Mouse (Mus musculus) midbrain, embryonic 16.5 days (tissue): ENCODE results near the gene Clcnka. TPM values are rescaled to one million over a fixed set of nuclear protein-coding genes. Genes with fewer than 3 reads are reported as not detected.

ENCODE experiments used
- ATAC-seq: fragments of 200-750 bp; cut with Nextera tagmentation; 2 replicates; pipeline ENCODE4 v1.8.0; 2017; ENCODE audit warnings: moderate TSS enrichment
- H3K27ac ChIP-seq: fragments of 300-500 bp; sonication (generic); 2 replicates; pipeline ENCODE4 v1.5.1; 2014; ENCODE audit warnings: mild to moderate bottlenecking, low read length, mixed read lengths
- H3K27me3 ChIP-seq: fragments of 300-500 bp; sonication (generic); 2 replicates; pipeline ENCODE4 v1.6.1; 2014; ENCODE audit warnings: low read depth, low read length, mixed read lengths; ENCODE audit not compliant: control insufficient read depth, insufficient read depth
- H3K36me3 ChIP-seq: fragments of 300-500 bp; sonication (generic); 2 replicates; pipeline ENCODE4 v1.6.1; 2014; ENCODE audit warnings: mild to moderate bottlenecking, low read length, moderate library complexity, mixed read lengths; ENCODE audit not compliant: control insufficient read depth, insufficient read depth
- H3K4me1 ChIP-seq: fragments of 300-500 bp; sonication (generic); 2 replicates; pipeline ENCODE4 v1.6.1; 2014; ENCODE audit warnings: mild to moderate bottlenecking, low read length, mixed read lengths; ENCODE audit not compliant: control insufficient read depth, insufficient read depth
- H3K4me2 ChIP-seq: fragments of 300-500 bp; sonication (generic); 2 replicates; pipeline ENCODE4 v1.6.1; 2014; ENCODE audit warnings: mild to moderate bottlenecking, low read length, mixed read lengths
- H3K4me3 ChIP-seq: fragments of 300-500 bp; sonication (generic); 2 replicates; pipeline ENCODE4 v1.5.1; 2014; ENCODE audit warnings: low read depth, mild to moderate bottlenecking, low read length, moderate library complexity, mixed read lengths
- H3K9ac ChIP-seq: fragments of 300-500 bp; sonication (generic); 2 replicates; pipeline ENCODE4 v1.6.1; 2014; ENCODE audit warnings: low read depth, low read length, mixed read lengths
- H3K9me3 ChIP-seq: fragments of 300-500 bp; sonication (generic); replicated peaks from 2 replicates; pipeline ENCODE4 v1.6.1; 2014; ENCODE audit warnings: mild to moderate bottlenecking, low read length, mixed read lengths; ENCODE audit not compliant: control insufficient read depth, poor library complexity, severe bottlenecking
- WGBS: fragments of 180-500 bp; shearing (Covaris S2); extraction: QIAGEN DNeasy Blood & Tissue Kit; methylation state at CpG from one replicate; pipeline ENCODE4 v1.1.7; 2014; 5-methylcytosine and 5-hydroxymethylcytosine counted together
- microRNA-seq: library from miRNA; unstranded; fragments of <30 nt; microRNA quantifications from one replicate; pipeline ENCODE4, GENCODE M21; 2017
- polyA plus RNA-seq: library from polyadenylated mRNA; unstranded; fragments of >200 nt; fragmentation: Nextera tagmentation; extraction: Ambion mirVana; gene quantifications from 2 replicates; pipeline ENCODE4 v1.2.1, GENCODE M21; 2015

Clcnka gene
- polyA plus RNA-seq, 1 experiment from 2014 or later, result 0.19 TPM

- ATAC-seq, result no peak
- H3K9me3 ChIP-seq, result no peaks in the 10 kb centered on the region
- peak overlapping the region; percentile 47; the same call in 1 of the 2 replicates for H3K27ac ChIP-seq
- H3K27me3 ChIP-seq, result no peaks in the 10 kb centered on the region
- H3K4me1 ChIP-seq, result peaks cover 15% of the 10 kb centered on the region
- no peak overlapping the region for H3K9ac ChIP-seq
- 39% methylated on average over 6 of the region's 6 CpGs for WGBS
- no peak overlapping the region for H3K4me2 ChIP-seq
- H3K4me3 ChIP-seq, result no peak overlapping the region
- no peaks in the 10 kb centered on the region for H3K36me3 ChIP-seq
Observed at GRCm38 (mm10) chr4:141336196-141336595, 62.3 kb downstream of the Clcnka start.

- Histone ChIP-seq H3K27me3 (no peaks in the 10 kb centered on the region), H3K4me1 (peaks cover 15% of the 10 kb centered on the region), H3K9ac (no peak overlapping the region), H3K27ac (peak overlapping the region; percentile 47; the same call in 1 of the 2 replicates), H3K4me2 (no peak overlapping the region), H3K4me3 (no peak overlapping the region), H3K36me3 (no peaks in the 10 kb centered on the region), H3K9me3 (no peaks in the 10 kb centered on the region)
- peak; percentile 75 for ATAC-seq
- 2% methylated on average over 3 of the region's 3 CpGs for WGBS
Observed at GRCm38 (mm10) chr4:141335263-141335796, 63.2 kb downstream of the Clcnka start.

- Histone ChIP-seq H3K4me1 (peaks cover 15% of the 10 kb centered on the region), H3K36me3 (no peaks in the 10 kb centered on the region), H3K27me3 (no peaks in the 10 kb centered on the region), H3K4me2 (no peak overlapping the region), H3K9ac (peak overlapping the region; percentile 34; the same call in 1 of the 2 replicates), H3K27ac (peak overlapping the region; percentile 57), H3K9me3 (no peaks in the 10 kb centered on the region), H3K4me3 (no peak overlapping the region)
- WGBS, result 43% methylated on average over 5 of the region's 5 CpGs
- ATAC-seq, result peak; percentile 21; the same call in 1 of the 2 replicates
Observed at GRCm38 (mm10) chr4:141334695-141335094, 63.8 kb downstream of the Clcnka start.

Small RNA genes within 50 kb of the gene (microRNA-seq; reads per million reads assigned to microRNA genes)
- gene Gm25690, result not detected

Other genes with a start within 250 kb of the Clcnka start
- gene Rsg1, start 184.8 kb downstream of the Clcnka start, polyA plus RNA-seq, result 7.9 and 10.5 TPM in 2 replicates
- 1.1 and 1.3 TPM in 2 replicates for gene Arhgef19, start 159.2 kb downstream of the Clcnka start, polyA plus RNA-seq
- gene Epha2, start 97.5 kb downstream of the Clcnka start, polyA plus RNA-seq, result 0.94 and 1.0 TPM in 2 replicates
- gene Fam131c, start 30.5 kb downstream of the Clcnka start, polyA plus RNA-seq, result 39.5 and 50.1 TPM in 2 replicates
- gene Clcnkb, start 17.3 kb upstream of the Clcnka start, polyA plus RNA-seq, result not detected in 2 replicates
- not detected in 2 replicates for gene Hspb7, start 22.1 kb upstream of the Clcnka start, polyA plus RNA-seq
- gene Srarp, start 37.4 kb upstream of the Clcnka start, polyA plus RNA-seq, result 0.62 TPM in 1 of 2 replicates, not detected in the other
- gene Zbtb17, start 45.9 kb upstream of the Clcnka start, polyA plus RNA-seq, result 42.7 and 48.2 TPM in 2 replicates
- 13.6 and 19.2 TPM in 2 replicates for gene Spen, start 139.9 kb upstream of the Clcnka start, polyA plus RNA-seq
- gene Fblim1, start 207.4 kb upstream of the Clcnka start, polyA plus RNA-seq, result 35.6 and 37.8 TPM in 2 replicates
- gene Tmem82, start 219.9 kb upstream of the Clcnka start, polyA plus RNA-seq, result 0.14 and 0.43 TPM in 2 replicates
- gene Slc25a34, start 225.1 kb upstream of the Clcnka start, polyA plus RNA-seq, result 0.27 and 0.45 TPM in 2 replicates